16 mouse cellular contexts compared by ENCODE assay signal in genomic region chr10:26810059-26810458, GRCm38 (mm10).
"Had no signal": no experiment of that assay in that cellular context is flagged by ENCODE, and none has a peak within 500 bp of the region (broad histone marks: within the 10 kb centered on the region; RNA-seq: fewer than 3 reads in every experiment).

No protein-coding gene starts in this region.

- H3K27me3 ChIP-seq: midbrain, embryonic 12.5 days; neural tube, embryonic 12.5 days; stomach, embryonic 15.5 days had no signal

- ATAC-seq: midbrain, embryonic 16.5 days had no signal

- H3K27ac ChIP-seq: macrophage; midbrain, embryonic 10.5 days; midbrain, embryonic 12.5 days; neural tube, embryonic 12.5 days; stomach, embryonic 15.5 days; stomach, postnatal 0 days had no signal

- H3K9ac ChIP-seq: lung, embryonic 14.5 days; midbrain, embryonic 12.5 days; neural tube, embryonic 12.5 days; stomach, embryonic 15.5 days had no signal

- H3K4me1 ChIP-seq: midbrain, embryonic 10.5 days; midbrain, embryonic 12.5 days; neural tube, embryonic 12.5 days; stomach, embryonic 15.5 days had no signal

- H3K36me3 ChIP-seq: midbrain, embryonic 10.5 days; midbrain, embryonic 12.5 days; neural tube, embryonic 12.5 days; stomach, embryonic 15.5 days had no signal

- H3K9me3 ChIP-seq: midbrain, embryonic 10.5 days; midbrain, embryonic 12.5 days; neural tube, embryonic 12.5 days; stomach, embryonic 15.5 days had no signal

- H3K4me3 ChIP-seq: midbrain, embryonic 10.5 days; midbrain, embryonic 12.5 days; neural tube, embryonic 12.5 days; stomach, embryonic 15.5 days had no signal

- DNase-seq: lung, adult 18-20 months; lung, embryonic 14.5 days; lung, postnatal 10 days; lung, postnatal 36 days; midbrain, embryonic 14.5 days; right cerebral cortex, postnatal 14 days; thymus, adult 2 months; thymus, postnatal 25 days; thymus, postnatal 4 days had no signal

- H3K4me2 ChIP-seq: lung, embryonic 14.5 days; midbrain, embryonic 12.5 days; neural tube, embryonic 12.5 days; stomach, embryonic 15.5 days had no signal
